Mouse (Mus musculus) stomach, postnatal 0 days (tissue): ENCODE results near the gene Tmem121. TPM values are rescaled to one million over a fixed set of nuclear protein-coding genes. Genes with fewer than 3 reads are reported as not detected.

Experiments used
- ATAC-seq: fragments of 200-750 bp; cut with Nextera tagmentation; 2 replicates; pipeline ENCODE4 v1.8.0; 2017; ENCODE audit not compliant: low FRiP score, low TSS enrichment
- DNase-seq: peaks from one replicate; pipeline ENCODE4 v3.0.0-alpha.2; 2016; ENCODE audit warnings: low spot score
- H3K27ac ChIP-seq: fragments of 300-500 bp; sonication (generic); replicated peaks from 2 replicates; pipeline ENCODE4 v1.5.1; 2014; ENCODE audit warnings: mild to moderate bottlenecking, control low read depth
- H3K27me3 ChIP-seq: fragments of 300-500 bp; sonication (generic); 2 replicates; pipeline ENCODE4 v1.6.1; 2014; ENCODE audit warnings: low read length; ENCODE audit not compliant: control insufficient read depth, insufficient read depth
- H3K36me3 ChIP-seq: fragments of 300-500 bp; sonication (generic); 2 replicates; pipeline ENCODE4 v1.6.1; 2014; ENCODE audit warnings: low read length, mixed read lengths; ENCODE audit not compliant: control insufficient read depth, insufficient read depth
- H3K4me1 ChIP-seq: fragments of 300-500 bp; sonication (generic); replicated peaks from 2 replicates; pipeline ENCODE4 v1.6.1; 2014; ENCODE audit warnings: antibody characterized with exemption; ENCODE audit not compliant: control insufficient read depth, insufficient read depth
- H3K4me2 ChIP-seq: fragments of 300-500 bp; sonication (generic); replicated peaks from 2 replicates; pipeline ENCODE4 v1.6.1; 2014; ENCODE audit warnings: low read depth, mild to moderate bottlenecking, control low read depth, moderate library complexity
- H3K4me3 ChIP-seq: fragments of 300-500 bp; sonication (generic); 2 replicates; pipeline ENCODE4 v1.5.1; 2014; ENCODE audit warnings: low read depth, low read length, control low read depth
- H3K9ac ChIP-seq: fragments of 300-500 bp; sonication (generic); 2 replicates; pipeline ENCODE4 v1.6.1; 2014; ENCODE audit warnings: mild to moderate bottlenecking, low read length, control low read depth, mixed read lengths
- H3K9me3 ChIP-seq: fragments of 300-500 bp; sonication (generic); 2 replicates; pipeline ENCODE4 v1.6.1; 2016; ENCODE audit warnings: low read length; ENCODE audit not compliant: control insufficient read depth
- CTCF ChIP-seq: IDR thresholded peaks from 2 replicates; pipeline ENCODE4 v1.5.1; 2016; ENCODE audit warnings: antibody characterized with exemption, low read depth, mild to moderate bottlenecking, moderate library complexity
- EP300 ChIP-seq: optimal IDR thresholded peaks from 2 replicates; pipeline ENCODE3; 2016; ENCODE audit warnings: antibody characterized with exemption
- WGBS: fragments of 180-500 bp; shearing (Covaris S2); extraction: QIAGEN DNeasy Blood & Tissue Kit; methylation state at CpG from one replicate; pipeline ENCODE4 v1.1.7; 2014; 5-methylcytosine and 5-hydroxymethylcytosine counted together
- polyA plus RNA-seq: library from polyadenylated mRNA; unstranded; fragments of >200 nt; fragmentation: Nextera tagmentation; extraction: Ambion mirVana; gene quantifications from 2 replicates; pipeline ENCODE4 v1.2.1, GENCODE M21; 2015

Gene Tmem121
- polyA plus RNA-seq, 1 experiment from 2014 or later, result 4.6 TPM

DNA sequence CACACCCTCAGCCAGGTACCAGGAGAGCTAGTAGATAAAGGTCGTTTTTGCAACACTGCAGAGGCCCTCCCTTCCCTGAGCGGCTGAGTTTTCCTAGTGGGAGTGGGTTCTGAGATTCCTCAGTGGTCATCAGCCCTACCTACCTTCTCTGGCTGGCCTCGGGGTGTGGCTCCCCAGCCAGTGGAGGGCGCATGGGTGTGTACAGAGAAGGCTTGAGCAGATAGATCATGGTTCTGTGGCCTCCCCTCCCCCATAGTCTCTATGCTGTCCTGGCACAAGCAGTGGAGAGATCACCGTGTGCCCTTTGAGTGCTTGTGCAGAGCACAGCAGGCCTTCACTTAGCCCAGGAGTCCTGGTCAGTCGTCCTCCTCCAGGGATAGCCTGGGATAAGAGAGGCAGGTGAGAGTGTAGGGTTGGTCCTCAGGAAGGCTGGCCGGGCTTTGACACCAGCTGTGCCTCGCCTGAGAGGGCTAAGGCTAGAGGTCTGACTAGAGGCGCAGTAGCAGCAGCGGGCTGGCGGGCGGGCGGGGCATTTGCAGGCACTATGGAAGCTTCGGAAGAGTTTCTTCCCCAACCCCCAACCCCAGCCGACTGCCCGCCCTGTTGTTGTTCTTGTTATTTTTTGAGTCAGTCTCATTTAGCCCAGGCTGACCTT is 37.2 kb upstream of the Tmem121 start:
- H3K36me3 ChIP-seq, result no peaks in the 10 kb centered on the region
- ATAC-seq (peak; percentile 6), DNase-seq (peak; percentile 76)
- no peak overlapping the region for H3K4me2 ChIP-seq
- H3K4me3 ChIP-seq, result no peak overlapping the region
- 43% methylated on average over 16 of the region's 16 CpGs for WGBS
- H3K27me3 ChIP-seq, result no peaks in the 10 kb centered on the region
- TF ChIP-seq EP300 (no peak), CTCF (peak; percentile 65)
- H3K9ac ChIP-seq, result no peak overlapping the region
- peaks cover 15% of the 10 kb centered on the region for H3K4me1 ChIP-seq
- H3K27ac ChIP-seq, result peak overlapping the region; percentile 18; the same call in 1 of the 2 replicates
- H3K9me3 ChIP-seq, result no peaks in the 10 kb centered on the region

DNA sequence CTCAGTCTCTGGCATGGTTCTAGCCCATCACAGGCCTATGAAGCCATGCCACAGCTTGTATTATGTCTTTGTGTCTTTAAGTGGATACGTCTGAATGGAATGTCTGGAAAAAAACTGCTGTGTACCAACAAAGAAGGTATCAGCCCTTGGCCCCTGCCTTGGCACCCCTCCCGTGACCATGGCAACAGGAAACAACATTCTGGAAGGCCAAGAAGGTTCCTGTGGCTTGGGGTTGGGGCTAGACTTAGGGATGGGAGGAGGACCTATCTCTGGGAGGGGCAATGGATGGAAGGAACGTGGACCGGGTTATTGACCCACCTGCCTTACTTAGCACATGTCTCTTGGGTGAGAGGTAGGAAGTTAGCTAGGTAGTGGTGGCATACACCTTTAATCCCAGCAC is 36.4 kb upstream of the Tmem121 start:
- no peak overlapping the region for H3K4me2 ChIP-seq
- no peak overlapping the region for H3K27ac ChIP-seq
- no peak overlapping the region for H3K9ac ChIP-seq
- no peaks in the 10 kb centered on the region for H3K27me3 ChIP-seq
- ATAC-seq (no peak), DNase-seq (no peak)
- H3K4me1 ChIP-seq, result peaks cover 15% of the 10 kb centered on the region
- no peak overlapping the region for H3K4me3 ChIP-seq
- no peaks in the 10 kb centered on the region for H3K9me3 ChIP-seq
- no peaks in the 10 kb centered on the region for H3K36me3 ChIP-seq
- TF ChIP-seq CTCF (no peak), EP300 (no peak)
- 73% methylated on average over 4 of the region's 4 CpGs for WGBS

DNA sequence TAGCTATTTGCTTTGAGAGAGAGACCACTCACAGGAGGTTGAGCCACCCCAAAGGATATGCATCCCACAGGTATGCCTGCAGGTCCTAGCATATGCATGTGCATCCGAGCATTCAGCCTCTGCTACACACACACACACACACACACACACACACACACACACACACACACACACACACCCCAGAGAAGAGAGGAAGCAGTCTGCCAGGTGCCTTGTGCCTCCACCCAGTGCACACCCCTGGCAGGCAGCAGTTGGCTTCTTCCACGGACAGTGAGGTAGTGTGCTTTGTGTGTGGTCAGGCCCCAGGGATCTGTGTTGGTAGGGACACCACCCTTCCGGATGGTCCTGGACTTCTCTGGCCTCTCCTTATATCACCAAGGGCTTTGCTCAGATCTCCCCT is 35.8 kb upstream of the Tmem121 start:
- Histone ChIP-seq H3K36me3 (no peaks in the 10 kb centered on the region), H3K4me3 (no peak overlapping the region), H3K9me3 (no peaks in the 10 kb centered on the region), H3K27me3 (no peaks in the 10 kb centered on the region), H3K4me2 (no peak overlapping the region), H3K9ac (no peak overlapping the region), H3K27ac (no peak overlapping the region), H3K4me1 (peaks cover 15% of the 10 kb centered on the region)
- ATAC-seq (no peak), DNase-seq (no peak)
- no peak for TF ChIP-seq CTCF
- TF ChIP-seq EP300, result no peak
- 74% methylated on average over 3 of the region's 3 CpGs for WGBS

DNA sequence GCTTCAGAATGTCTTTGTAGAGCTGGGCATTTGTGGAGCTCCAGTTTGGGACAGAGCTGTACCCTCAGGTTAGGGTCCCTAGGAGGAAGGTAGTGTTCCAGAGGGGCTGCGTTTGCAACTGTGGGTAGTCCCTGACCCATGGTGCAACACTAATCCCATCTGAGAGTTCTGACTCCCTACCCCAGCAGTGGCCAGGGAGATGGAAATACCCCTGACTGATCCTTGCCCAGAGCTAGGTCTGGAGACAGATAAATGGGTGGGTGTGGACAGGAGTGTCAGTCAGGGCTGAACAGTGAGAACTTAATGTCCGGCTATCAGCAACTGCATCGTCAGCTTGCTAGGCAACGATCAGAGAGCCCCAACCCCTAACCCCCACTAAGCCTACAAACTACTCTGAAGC is 35.1 kb upstream of the Tmem121 start:
- Histone ChIP-seq H3K9me3 (no peaks in the 10 kb centered on the region), H3K27ac (no peak overlapping the region), H3K27me3 (no peaks in the 10 kb centered on the region), H3K4me1 (peaks cover 19% of the 10 kb centered on the region), H3K4me3 (no peak overlapping the region), H3K9ac (no peak overlapping the region), H3K36me3 (no peaks in the 10 kb centered on the region), H3K4me2 (no peak overlapping the region)
- ATAC-seq, result no peak
- no peak for DNase-seq
- no peak for TF ChIP-seq CTCF
- no peak for TF ChIP-seq EP300
- WGBS, result 68% methylated on average over 4 of the region's 4 CpGs

DNA sequence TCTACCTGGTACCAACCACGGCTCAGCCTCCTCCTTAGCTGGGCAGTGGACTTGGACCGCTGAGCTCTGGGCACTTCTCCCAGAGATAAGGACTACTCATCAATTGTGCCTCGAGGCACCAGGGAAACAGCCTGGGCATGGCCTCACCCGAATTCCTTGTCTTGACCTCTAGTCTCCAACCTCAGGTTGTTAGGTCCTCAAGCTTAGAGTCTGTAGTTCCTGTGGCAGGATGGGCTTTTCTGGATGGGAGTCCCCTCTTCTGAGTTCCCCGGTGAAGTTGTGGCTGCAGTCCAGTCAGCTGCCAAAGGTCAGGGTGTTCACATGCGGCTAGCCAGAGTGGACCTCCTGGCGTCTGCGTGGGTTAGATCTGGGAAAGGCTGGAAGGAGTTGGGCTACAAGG is 34.7 kb upstream of the Tmem121 start:
- no peak overlapping the region for H3K9ac ChIP-seq
- peaks cover 19% of the 10 kb centered on the region for H3K4me1 ChIP-seq
- 59% methylated on average over 8 of the region's 8 CpGs for WGBS
- H3K27ac ChIP-seq, result no peak overlapping the region
- DNase-seq (no peak), ATAC-seq (no peak)
- H3K9me3 ChIP-seq, result no peaks in the 10 kb centered on the region
- no peaks in the 10 kb centered on the region for H3K27me3 ChIP-seq
- no peak overlapping the region for H3K4me3 ChIP-seq
- TF ChIP-seq EP300 (no peak), CTCF (no peak)
- H3K4me2 ChIP-seq, result peak overlapping the region; percentile 81; the same call in 1 of the 2 replicates
- no peaks in the 10 kb centered on the region for H3K36me3 ChIP-seq

DNA sequence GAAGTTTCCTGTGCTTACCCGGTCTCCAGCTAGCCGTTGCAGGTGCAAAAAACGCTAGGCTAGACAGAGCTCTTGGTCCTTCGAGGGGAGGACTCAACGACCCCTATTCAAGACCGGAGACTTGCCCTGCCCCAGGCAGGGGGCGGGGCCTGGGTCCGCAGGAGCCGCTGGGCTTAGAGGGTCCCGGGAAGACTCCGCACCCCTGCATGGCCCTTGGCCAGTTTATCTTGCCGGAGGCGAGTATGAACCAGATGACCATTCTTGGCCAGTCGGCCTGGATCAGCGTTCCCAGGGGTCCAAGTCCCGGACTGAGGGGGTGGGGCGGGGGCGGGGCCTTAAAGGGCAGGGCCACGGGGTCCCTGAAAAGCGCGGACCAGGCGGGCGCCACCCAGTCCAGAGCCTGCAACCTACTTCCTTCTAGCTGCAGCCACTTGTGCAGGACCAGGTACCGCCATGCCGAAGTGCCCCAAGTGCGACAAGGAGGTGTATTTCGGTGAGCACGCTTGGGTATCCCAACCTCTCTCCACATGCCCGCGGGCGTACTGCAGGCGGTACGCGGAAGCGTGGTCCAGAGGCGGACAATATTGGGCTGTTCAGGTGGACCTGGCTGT is 34.0 kb upstream of the Tmem121 start:
- H3K27ac ChIP-seq, result peak overlapping the region; percentile 40; the same call in 1 of the 2 replicates
- H3K27me3 ChIP-seq, result no peaks in the 10 kb centered on the region
- peak overlapping the region; percentile 81 for H3K4me2 ChIP-seq
- peak overlapping the region; percentile 61 for H3K9ac ChIP-seq
- TF ChIP-seq EP300 (no peak), CTCF (no peak)
- ATAC-seq (no peak), DNase-seq (peak; percentile 69)
- under 1% methylated on average over 36 of the region's 36 CpGs for WGBS
- no peaks in the 10 kb centered on the region for H3K36me3 ChIP-seq
- H3K4me1 ChIP-seq, result peaks cover 15% of the 10 kb centered on the region
- no peaks in the 10 kb centered on the region for H3K9me3 ChIP-seq
- peak overlapping the region; percentile 48 for H3K4me3 ChIP-seq
